Comparison of ENCODE assay signal across 8 mouse cellular contexts in genomic region chr17:34309683-34310385, GRCm38 (mm10). TPM values are rescaled to one million over a fixed set of nuclear protein-coding genes. Genes with fewer than 3 reads are reported as not detected.
DNase-seq lines count a peak whose midpoint lies in the region; ATAC-seq lines count a peak whose summit lies in the region.

No protein-coding gene starts in this region.

- peaks cover 18% of the 10 kb centered on the region; the same call in 1 of the 2 replicates for H3K27me3 ChIP-seq in forebrain, embryonic 12.5 days
- peaks cover 6% of the 10 kb centered on the region; the same call in 1 of the 2 replicates for H3K27me3 ChIP-seq in liver, embryonic 15.5 days
- H3K27me3 ChIP-seq in neural tube, embryonic 11.5 days (ENCODE audit: control insufficient read depth, insufficient read depth, low read length) = no peaks in the 10 kb centered on the region

- H3K4me3 ChIP-seq in forebrain, embryonic 12.5 days (replicated peaks) = peak overlapping the region; percentile 62
- H3K4me3 ChIP-seq in liver, embryonic 15.5 days (replicated peaks) = peak overlapping the region; percentile 57
- H3K4me3 ChIP-seq in neural tube, embryonic 11.5 days (ENCODE audit: low read depth, low read length) = peak overlapping the region; percentile 52

- DNase-seq in CD4-positive helper T cell, adult 2 months (ENCODE audit: low read depth, low spot score) = peak; percentile 76
- DNase-seq in c-Kit-positive CD71-positive TER-119-positive erythroid progenitor cells, embryonic 14.5 days (ENCODE audit: low spot score) = peak; percentile 42
- DNase-seq in heart, postnatal 10 days = peak; percentile 80
- DNase-seq in kidney, postnatal 36 days = peak; percentile 83 to 87
- peak; percentile 75 for DNase-seq in neural tube, embryonic 11.5 days (ENCODE audit: low spot score)
- peak; percentile 57 to 61 for DNase-seq in thymus, adult 18-20 months

- peak overlapping the region; percentile 63 for H3K9ac ChIP-seq in forebrain, embryonic 12.5 days
- H3K9ac ChIP-seq in liver, embryonic 15.5 days = peak overlapping the region; percentile 37; the same call in 1 of the 2 replicates
- H3K9ac ChIP-seq in neural tube, embryonic 11.5 days (ENCODE audit: low read length) = peak overlapping the region; percentile 63

- H3K4me1 ChIP-seq in forebrain, embryonic 12.5 days = peaks cover 3% of the 10 kb centered on the region
- peaks cover 5% of the 10 kb centered on the region; the same call in 1 of the 2 replicates for H3K4me1 ChIP-seq in liver, embryonic 15.5 days (replicated peaks)
- no peaks in the 10 kb centered on the region for H3K4me1 ChIP-seq in neural tube, embryonic 11.5 days (ENCODE audit: control insufficient read depth, insufficient read depth, low read length)

- peak overlapping the region; percentile 36; the same call in 1 of the 2 replicates for H3K27ac ChIP-seq in forebrain, embryonic 12.5 days
- no peak overlapping the region for H3K27ac ChIP-seq in liver, embryonic 15.5 days (replicated peaks)
- H3K27ac ChIP-seq in neural tube, embryonic 11.5 days (ENCODE audit: low read depth, low read length) = no peak overlapping the region

- 25% methylated on average over 38 of the region's 38 CpGs for WGBS in forebrain, embryonic 12.5 days
- 30% methylated on average over 38 of the region's 38 CpGs for WGBS in liver, embryonic 15.5 days (ENCODE audit: insufficient replicate concordance)
- WGBS in neural tube, embryonic 11.5 days = 25% methylated on average over 38 of the region's 38 CpGs

- no peaks in the 10 kb centered on the region for H3K9me3 ChIP-seq in forebrain, embryonic 12.5 days
- H3K9me3 ChIP-seq in liver, embryonic 15.5 days (replicated peaks) = no peaks in the 10 kb centered on the region
- no peaks in the 10 kb centered on the region for H3K9me3 ChIP-seq in neural tube, embryonic 11.5 days (ENCODE audit: control insufficient read depth, low read length)

- peak; percentile 84; the same call in 1 of the 2 replicates for ATAC-seq in forebrain, embryonic 12.5 days (ENCODE audit: low FRiP score)
- peak; percentile 47; the same call in 1 of the 2 replicates for ATAC-seq in liver, embryonic 15.5 days (ENCODE audit: insufficient read depth)
- ATAC-seq in neural tube, embryonic 11.5 days (ENCODE audit: insufficient read depth, low FRiP score, low TSS enrichment) = peak; percentile 67; the same call in 1 of the 2 replicates

- H3K36me3 ChIP-seq in forebrain, embryonic 12.5 days (replicated peaks) = no peaks in the 10 kb centered on the region
- no peaks in the 10 kb centered on the region for H3K36me3 ChIP-seq in liver, embryonic 15.5 days (replicated peaks)
- H3K36me3 ChIP-seq in neural tube, embryonic 11.5 days (ENCODE audit: control insufficient read depth, insufficient read depth, low read length) = no peaks in the 10 kb centered on the region

- H3K4me2 ChIP-seq in forebrain, embryonic 12.5 days = peak overlapping the region; percentile 71
- H3K4me2 ChIP-seq in liver, embryonic 15.5 days = peak overlapping the region; percentile 71
- peak overlapping the region; percentile 87 for H3K4me2 ChIP-seq in neural tube, embryonic 11.5 days (ENCODE audit: low read depth)

- intact Hi-C loops in heart, postnatal 10 days (cut with DNase I) = loop anchor here (5.0 kb wide), 1 partner anchor 138 kb away; no protein-coding TSS in a partner anchor

RNA-seq across cellular contexts. Expression of gene H2-Eb1, which starts 4.2 kb away (rescaled TPM):
- polyA plus RNA-seq in forebrain, embryonic 12.5 days (2016; fragmentation: Nextera tagmentation; extraction: Ambion mirVana) = 1.1 and 1.2 TPM in 2 replicates
- 1 to 10 TPM; 7.5 to 8.4 TPM for total RNA-seq in heart, postnatal 10 days (2021)
- polyA plus RNA-seq in liver, embryonic 15.5 days (2015; fragmentation: Nextera tagmentation; extraction: Ambion mirVana) = 1.7 and 1.8 TPM in 2 replicates
- polyA plus RNA-seq in neural tube, embryonic 11.5 days (2014; fragmentation: Nextera tagmentation; extraction: Ambion mirVana) = 0.70 and 1.8 TPM in 2 replicates

RNA-seq across cellular contexts. Expression of gene H2-Eb2, which starts 15.6 kb away (rescaled TPM):
- polyA plus RNA-seq in forebrain, embryonic 12.5 days (2016; fragmentation: Nextera tagmentation; extraction: Ambion mirVana) = not detected in 2 replicates
- not detected for total RNA-seq in heart, postnatal 10 days (2021)
- not detected in 2 replicates for polyA plus RNA-seq in liver, embryonic 15.5 days (2015; fragmentation: Nextera tagmentation; extraction: Ambion mirVana)
- polyA plus RNA-seq in neural tube, embryonic 11.5 days (2014; fragmentation: Nextera tagmentation; extraction: Ambion mirVana) = not detected in 2 replicates

RNA-seq across cellular contexts. Expression of gene H2-Aa, which starts 22.2 kb away (rescaled TPM):
- polyA plus RNA-seq in forebrain, embryonic 12.5 days (2016; fragmentation: Nextera tagmentation; extraction: Ambion mirVana) = not detected in 2 replicates
- total RNA-seq in heart, postnatal 10 days (2021) = 1 to 10 TPM; 4.9 to 5.4 TPM
- polyA plus RNA-seq in liver, embryonic 15.5 days (2015; fragmentation: Nextera tagmentation; extraction: Ambion mirVana) = 2.6 and 2.8 TPM in 2 replicates
- polyA plus RNA-seq in neural tube, embryonic 11.5 days (2014; fragmentation: Nextera tagmentation; extraction: Ambion mirVana) = not detected in 2 replicates

RNA-seq across cellular contexts. Expression of gene Btnl2, which starts 44.8 kb away (rescaled TPM):
- not detected in 2 replicates for polyA plus RNA-seq in forebrain, embryonic 12.5 days (2016; fragmentation: Nextera tagmentation; extraction: Ambion mirVana)
- under 1 TPM; 0.22 to 0.30 TPM for total RNA-seq in heart, postnatal 10 days (2021)
- 0.03 TPM in 1 of 2 replicates, not detected in the other for polyA plus RNA-seq in liver, embryonic 15.5 days (2015; fragmentation: Nextera tagmentation; extraction: Ambion mirVana)
- not detected in 2 replicates for polyA plus RNA-seq in neural tube, embryonic 11.5 days (2014; fragmentation: Nextera tagmentation; extraction: Ambion mirVana)

RNA-seq across cellular contexts. Expression of gene H2-Ab1, which starts 52.3 kb away (rescaled TPM):
- polyA plus RNA-seq in forebrain, embryonic 12.5 days (2016; fragmentation: Nextera tagmentation; extraction: Ambion mirVana) = 1.9 and 2.5 TPM in 2 replicates
- 1 to 10 TPM; 4.4 to 4.7 TPM for total RNA-seq in heart, postnatal 10 days (2021)
- polyA plus RNA-seq in liver, embryonic 15.5 days (2015; fragmentation: Nextera tagmentation; extraction: Ambion mirVana) = 6.6 and 9.3 TPM in 2 replicates
- 2.6 and 4.5 TPM in 2 replicates for polyA plus RNA-seq in neural tube, embryonic 11.5 days (2014; fragmentation: Nextera tagmentation; extraction: Ambion mirVana)
